Mouse (Mus musculus) fat pad, adult 2 months (tissue): Measurements from ENCODE around the gene Pml.

ENCODE experiments used
- DNase-seq: peaks from one replicate; pipeline ENCODE4 v3.0.0-alpha.2; 2011; ENCODE audit warnings: low read depth, low spot score; ENCODE audit errors: extremely low read depth

Pml gene

DNA sequence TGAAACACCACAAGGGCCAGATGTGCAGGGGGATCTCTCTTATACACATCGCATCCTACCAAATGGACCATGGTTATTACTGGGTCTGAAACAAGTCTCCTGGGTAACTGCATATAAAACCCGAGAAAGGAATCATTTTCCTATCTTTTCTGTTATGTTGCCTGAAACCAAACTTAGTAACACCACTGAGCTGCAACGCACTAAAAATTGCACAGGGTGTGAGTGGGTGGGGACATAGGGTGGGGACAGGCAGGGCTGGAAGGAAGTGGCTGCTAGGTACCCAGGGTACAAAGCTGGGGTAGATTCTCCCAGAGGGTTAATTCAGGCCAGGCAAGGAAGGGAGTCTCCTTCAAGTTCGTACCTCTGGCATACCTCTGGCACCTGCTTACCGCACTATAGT lies 6.9 kb downstream of the Pml start:
- DNase-seq, result no peak

DNA sequence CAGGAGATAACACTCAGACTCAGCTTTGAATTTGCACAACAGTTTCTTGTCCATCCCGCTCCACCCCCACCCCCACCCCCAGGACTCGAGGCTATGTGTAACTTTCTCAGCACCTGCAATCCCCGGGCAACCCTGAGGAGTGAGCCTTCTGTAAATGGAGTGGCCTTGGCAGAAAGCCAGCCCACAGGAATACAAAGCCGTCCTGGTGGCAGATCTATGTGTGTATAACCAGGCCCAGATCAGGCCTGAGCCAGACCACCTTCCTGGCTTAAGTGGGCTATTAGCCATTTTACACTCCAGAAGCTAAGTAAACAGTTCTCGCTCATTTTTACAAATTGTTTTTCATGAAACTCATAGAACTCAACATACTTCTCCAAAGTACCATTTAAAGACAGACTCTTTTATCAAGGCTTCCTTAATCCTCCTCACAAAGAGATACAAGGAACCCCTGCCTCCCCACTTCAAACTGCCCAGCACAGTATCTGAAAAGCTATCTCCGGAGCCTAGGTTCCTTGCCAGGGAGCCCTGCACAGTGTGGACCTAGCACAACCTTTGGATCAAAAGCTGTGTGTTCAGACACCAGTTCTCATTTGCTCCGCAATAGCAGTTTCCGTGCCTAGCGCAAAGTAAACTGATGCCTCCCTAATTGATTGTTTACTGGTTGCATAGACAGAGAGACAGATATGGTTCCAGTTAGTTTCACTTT lies 7.7 kb downstream of the Pml start:
- DNase-seq, result no peak

DNA sequence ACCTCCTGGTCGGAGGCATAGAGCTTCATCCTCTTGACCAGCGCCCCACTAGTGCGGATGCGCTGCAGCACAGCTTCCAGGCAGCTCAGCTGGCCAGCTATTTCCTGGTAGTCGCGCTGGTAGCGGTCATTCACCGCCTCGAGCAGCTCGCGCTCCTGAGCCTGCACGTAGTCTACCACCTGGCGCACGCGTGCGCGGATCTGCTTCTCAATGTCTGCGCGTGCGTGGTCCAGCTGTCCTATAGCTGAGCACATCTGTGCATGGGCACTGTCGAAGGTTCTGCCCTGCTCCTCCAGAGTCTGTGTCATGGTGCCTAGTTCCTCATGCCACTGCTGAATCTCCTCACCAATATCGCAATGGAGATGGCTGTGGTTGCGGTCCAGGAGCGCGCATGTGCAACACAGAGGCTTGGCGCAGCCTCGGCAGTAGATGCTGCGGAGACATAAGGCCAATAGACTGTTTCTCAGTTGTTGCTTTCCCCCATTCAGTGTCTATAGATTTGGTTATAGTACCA lies 15.0 kb downstream of the Pml start:
- DNase-seq, result no peak

DNA sequence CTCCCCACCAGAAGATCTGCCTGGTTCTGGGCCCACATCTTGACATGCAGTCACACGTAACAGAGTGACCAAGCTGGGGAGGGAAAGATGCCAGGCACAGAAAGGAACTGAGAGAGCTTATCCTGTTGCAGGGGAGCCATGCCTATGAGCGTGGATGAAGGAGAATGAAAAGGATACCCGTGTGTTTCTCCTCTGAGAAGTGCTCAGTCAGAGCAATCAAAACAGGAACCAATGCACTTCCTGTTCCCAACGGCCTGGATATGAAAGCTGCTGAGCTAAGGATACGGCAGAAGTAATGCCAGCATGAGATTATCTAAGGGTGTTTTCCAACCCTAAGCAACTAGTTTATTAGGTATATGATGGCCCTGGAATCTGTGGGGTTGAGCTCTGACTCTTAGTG lies 17.2 kb downstream of the Pml start:
- no peak for DNase-seq

DNA sequence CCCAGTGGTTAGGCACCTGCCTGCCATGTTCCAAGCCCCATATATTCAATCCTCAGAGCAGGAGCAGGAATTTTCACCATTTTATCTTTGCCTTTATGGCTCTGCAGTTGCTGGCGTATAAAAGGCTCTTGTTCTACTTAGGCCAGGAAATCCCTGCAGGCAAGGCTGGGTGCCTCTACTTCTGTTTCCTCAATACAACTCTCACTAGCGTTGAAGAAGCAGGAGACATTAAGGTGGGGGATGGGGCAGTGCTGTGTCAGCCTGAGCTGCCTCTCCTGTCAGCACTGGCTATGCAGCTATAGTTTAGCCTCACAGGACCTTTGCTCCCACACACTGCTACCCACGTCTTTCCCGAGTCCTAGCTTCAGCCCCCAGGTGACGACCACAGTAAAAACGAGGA lies 17.8 kb downstream of the Pml start:
- DNase-seq, result no peak

DNA sequence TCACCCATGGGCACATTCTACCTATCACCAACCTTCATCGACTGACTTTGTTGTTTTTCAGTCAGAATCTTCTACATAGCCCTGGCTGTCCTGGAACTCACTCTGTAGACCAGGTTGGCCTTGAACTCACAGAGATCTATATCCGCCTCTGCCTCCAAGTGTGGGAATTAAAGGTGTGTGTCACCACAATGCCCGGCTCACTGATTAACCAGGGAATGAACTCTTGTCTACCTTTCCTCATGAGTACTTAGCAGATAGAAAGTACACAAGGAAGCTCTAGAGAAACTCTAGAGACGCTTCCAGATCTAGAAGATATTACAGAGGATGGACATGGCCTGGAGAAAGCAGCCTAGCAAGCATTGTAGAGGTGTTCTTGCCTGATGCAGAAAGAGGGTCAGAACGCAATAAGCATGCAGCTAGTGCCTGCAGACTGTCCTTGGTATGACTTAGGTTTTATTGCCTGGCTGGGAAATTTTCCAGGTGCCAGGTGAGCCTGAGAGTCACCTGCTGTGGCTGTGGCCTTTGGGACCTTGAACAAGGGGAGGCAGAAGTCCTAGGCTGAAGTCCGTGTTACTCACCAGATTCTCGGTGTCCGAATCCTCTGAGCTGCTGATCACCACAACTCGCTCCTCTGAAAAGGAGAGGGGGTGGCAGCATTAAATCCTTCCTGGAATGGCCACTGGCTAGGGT lies 20.7 kb downstream of the Pml start:
- no peak for DNase-seq

DNA sequence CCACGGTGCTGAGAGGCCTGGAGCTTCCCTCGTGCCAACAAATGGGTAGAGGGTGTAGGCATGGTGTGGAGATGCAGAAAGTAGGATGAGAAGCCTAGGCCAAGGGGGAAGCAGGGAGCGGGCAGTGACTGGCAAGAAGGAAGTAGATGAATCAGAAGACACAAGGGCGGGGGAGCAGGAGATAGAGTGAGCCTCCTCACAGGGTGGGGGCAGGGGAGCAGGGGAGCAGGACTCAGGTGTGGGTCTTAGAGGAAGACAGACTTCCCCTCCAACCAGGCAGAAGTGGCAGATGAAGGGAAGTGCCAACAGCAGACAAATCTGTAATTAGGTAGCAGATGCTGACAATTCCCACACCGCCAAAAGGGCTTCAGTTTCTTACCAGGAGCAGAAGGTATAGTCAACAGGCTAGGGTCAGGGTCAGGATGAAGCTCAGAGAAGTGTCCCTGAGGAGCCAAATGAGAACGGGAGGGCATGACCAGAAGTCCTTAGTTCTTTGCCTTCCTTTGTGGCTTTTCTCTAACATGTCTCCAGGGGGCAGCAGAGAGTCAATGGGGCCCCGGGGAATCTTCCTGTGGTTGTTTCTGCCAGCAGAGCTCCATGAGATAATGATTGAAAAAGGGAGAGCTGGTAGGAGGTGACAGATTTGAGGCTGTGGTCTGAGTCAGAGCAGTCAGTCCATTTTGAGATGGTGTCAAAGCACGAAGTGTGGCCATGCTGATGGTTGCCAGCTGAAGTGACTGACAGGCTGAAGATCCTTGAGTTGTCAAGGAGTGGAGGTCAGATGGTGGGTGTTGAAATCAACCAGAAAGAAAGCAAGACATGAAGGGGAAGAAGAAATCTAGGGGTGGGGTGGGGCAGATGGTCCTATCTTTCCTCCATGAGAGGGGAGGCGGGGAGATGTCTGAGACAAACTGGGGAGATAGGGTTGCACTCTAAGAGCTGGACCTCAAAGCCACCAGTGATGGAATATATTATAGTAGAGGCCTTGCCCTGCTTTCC lies 23.4 kb downstream of the Pml start:
- DNase-seq, result no peak

DNA sequence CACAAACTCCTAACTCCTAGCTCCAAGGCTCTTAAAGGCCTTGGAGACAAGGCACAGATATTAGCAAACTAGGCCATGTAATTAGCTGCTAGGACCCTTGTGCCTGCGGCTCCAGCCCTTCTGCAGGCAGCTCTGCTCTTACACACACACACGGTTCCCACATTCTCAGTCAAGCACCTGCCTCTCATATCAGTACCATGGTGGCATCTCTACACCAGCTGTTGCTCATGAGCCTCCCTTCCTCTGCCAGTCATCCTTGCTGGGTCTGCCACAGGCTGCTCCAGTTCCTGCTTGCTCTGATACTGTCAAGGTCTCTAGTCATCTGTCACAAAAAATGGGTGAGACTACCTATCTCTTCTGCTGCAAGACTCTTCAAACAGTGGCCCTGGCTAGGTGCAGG lies 25.2 kb downstream of the Pml start:
- no peak for DNase-seq

- DNase-seq, result no peak
Observed at GRCm38 (mm10) chr9:58220218-58220903, 29.2 kb downstream of the Pml start.

GRCm38 (mm10) chr9:58218539-58218938 lies 31.0 kb downstream of the Pml start:
- no peak for DNase-seq

DNA sequence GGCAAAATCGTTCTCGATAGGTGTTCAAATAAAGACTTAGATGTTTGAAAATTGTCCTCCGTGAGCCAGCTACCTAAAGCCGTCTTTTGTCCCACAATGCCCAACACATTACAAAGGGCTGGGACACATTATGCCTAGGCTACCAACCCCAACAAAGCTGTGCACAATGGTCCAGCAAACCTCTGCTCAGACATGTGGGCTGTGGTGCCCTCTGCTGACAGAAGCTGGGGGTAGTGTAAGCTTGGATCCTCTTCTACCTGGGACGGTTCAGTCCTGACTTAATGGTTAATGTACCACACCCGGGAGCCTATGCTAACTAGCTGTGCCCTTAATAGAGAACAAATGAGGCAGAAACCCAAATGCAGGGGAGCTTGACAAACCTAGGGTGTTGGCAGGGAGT lies 33.2 kb downstream of the Pml start:
- DNase-seq, result no peak

GRCm38 (mm10) chr9:58214519-58215180 lies 34.9 kb downstream of the Pml start:
- DNase-seq, result no peak

DNA sequence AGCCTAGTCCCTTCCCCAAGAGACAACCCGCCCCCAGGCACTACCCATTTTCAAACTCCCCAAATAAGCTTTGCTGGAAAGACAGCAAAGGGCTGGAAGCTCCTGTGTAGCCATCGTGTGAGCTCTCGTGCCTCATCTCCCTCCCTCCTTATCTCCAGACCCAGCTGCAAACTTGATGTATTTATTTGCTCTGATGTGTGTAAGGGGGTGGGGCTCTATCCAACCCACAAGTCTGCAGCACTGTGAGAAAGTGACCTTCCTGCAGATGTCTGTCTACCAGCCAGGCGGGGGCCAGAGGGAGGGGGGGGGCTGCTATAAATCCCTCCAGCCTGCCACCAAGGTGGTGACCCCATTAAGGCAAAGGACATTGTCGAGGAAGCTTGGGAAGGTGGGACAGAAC lies 35.7 kb downstream of the Pml start:
- no peak for DNase-seq

DNA sequence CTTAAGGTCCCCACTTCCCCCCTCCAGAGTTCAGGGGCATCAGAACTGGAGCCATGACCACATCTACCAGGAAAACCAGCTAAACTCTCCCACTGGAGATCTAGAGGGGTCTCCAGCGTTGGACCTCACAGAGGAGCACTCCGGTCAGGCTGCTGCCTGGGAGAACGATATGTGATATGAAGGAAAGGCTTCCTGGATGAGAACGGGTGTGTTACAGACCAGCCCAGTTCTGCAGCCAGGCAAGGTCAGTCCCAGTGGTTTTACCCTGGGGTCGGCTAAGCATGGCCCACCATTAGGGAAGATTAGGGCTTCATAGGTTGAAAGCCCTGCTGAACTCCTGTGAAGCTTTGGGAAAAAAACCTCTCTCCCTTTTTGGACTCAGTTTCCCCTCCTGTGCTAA lies 36.2 kb downstream of the Pml start:
- DNase-seq, result no peak

- DNase-seq, result no peak
Observed at GRCm38 (mm10) chr9:58210304-58210627, 39.3 kb downstream of the Pml start.

GRCm38 (mm10) chr9:58209462-58210303 lies 39.9 kb downstream of the Pml start:
- no peak for DNase-seq

DNA sequence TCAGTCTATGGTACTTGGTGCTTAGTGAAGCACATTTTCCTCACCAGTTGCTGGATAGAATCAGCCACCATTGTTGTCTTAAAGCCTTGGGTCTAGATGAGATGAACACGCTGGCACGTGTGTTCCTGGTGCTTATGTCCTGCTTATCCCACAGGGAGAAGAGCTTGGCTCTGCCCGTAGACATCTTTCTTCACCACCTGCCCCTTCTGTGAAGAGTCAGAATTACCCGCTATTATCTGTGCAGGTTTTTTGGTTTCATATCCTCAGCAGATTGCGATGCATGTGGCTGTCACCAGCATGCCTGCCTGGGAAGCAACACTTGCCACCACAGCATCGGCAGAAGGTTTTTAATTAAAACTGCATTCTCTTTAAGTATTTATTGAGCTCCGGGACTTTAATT lies 43.6 kb downstream of the Pml start:
- DNase-seq, result no peak

- DNase-seq, result no peak
Observed at GRCm38 (mm10) chr9:58204448-58205000, 45.1 kb downstream of the Pml start.
